Comparison of ENCODE assay signal across 7 mouse cellular contexts in genomic region chr6:72366844-72367443, GRCm38 (mm10). TPM values are rescaled to one million over a fixed set of nuclear protein-coding genes. Genes with fewer than 3 reads are reported as not detected.
DNase-seq lines count a peak whose midpoint lies in the region; ATAC-seq lines count a peak whose summit lies in the region.

TSS of gene Rnf181 (minus strand) at chr6:72366956.

- no peak for ATAC-seq in forebrain, embryonic 12.5 days (ENCODE audit: low FRiP score)
- ATAC-seq in liver, embryonic 12.5 days: no peak

- WGBS in forebrain, embryonic 12.5 days: 78% methylated on average over 4 of the region's 4 CpGs
- WGBS in hindbrain, embryonic 10.5 days: 78% methylated on average over 4 of the region's 4 CpGs
- 66% methylated on average over 4 of the region's 4 CpGs for WGBS in liver, embryonic 12.5 days (ENCODE audit: insufficient replicate concordance)

- no peaks in the 10 kb centered on the region for H3K9me3 ChIP-seq in forebrain, embryonic 12.5 days
- H3K9me3 ChIP-seq in hindbrain, embryonic 10.5 days: no peaks in the 10 kb centered on the region
- H3K9me3 ChIP-seq in liver, embryonic 12.5 days (replicated peaks): no peaks in the 10 kb centered on the region

- no peak within 1 kb of the TSS for H3K4me3 ChIP-seq in forebrain, embryonic 12.5 days (replicated peaks)
- no peak within 1 kb of the TSS for H3K4me3 ChIP-seq in hindbrain, embryonic 10.5 days
- no peak within 1 kb of the TSS for H3K4me3 ChIP-seq in liver, embryonic 12.5 days

- no peak within 1 kb of the TSS for H3K4me2 ChIP-seq in forebrain, embryonic 12.5 days
- no peak within 1 kb of the TSS for H3K4me2 ChIP-seq in liver, embryonic 12.5 days

- peaks cover 6% of the 10 kb centered on the region; the same call in 1 of the 2 replicates for H3K27me3 ChIP-seq in forebrain, embryonic 12.5 days
- H3K27me3 ChIP-seq in hindbrain, embryonic 10.5 days (ENCODE audit: insufficient read depth, poor library complexity, severe bottlenecking): no peaks in the 10 kb centered on the region
- no peaks in the 10 kb centered on the region for H3K27me3 ChIP-seq in liver, embryonic 12.5 days (replicated peaks)

- H3K4me1 ChIP-seq in forebrain, embryonic 12.5 days: 0 out of 2 replicates have a peak, but pooled peaks cover 4% of the 10 kb centered on the region
- peaks cover 17% of the 10 kb centered on the region for H3K4me1 ChIP-seq in hindbrain, embryonic 10.5 days (replicated peaks)
- H3K4me1 ChIP-seq in liver, embryonic 12.5 days: peaks cover 41% of the 10 kb centered on the region

- DNase-seq in urinary bladder, adult 2 months (ENCODE audit: low spot score): no peak
- DNase-seq in urinary bladder, postnatal 25 days (ENCODE audit: low spot score): no peak
- no peak for DNase-seq in hindbrain, embryonic 10.5 days (ENCODE audit: low spot score)
- DNase-seq in spleen, postnatal 4 days (ENCODE audit: low spot score in 2 of 2): no peak
- no peak for DNase-seq in right cerebral cortex, adult 18-20 months

- no peak within 1 kb of the TSS for H3K9ac ChIP-seq in forebrain, embryonic 12.5 days
- H3K9ac ChIP-seq in liver, embryonic 12.5 days: no peak within 1 kb of the TSS

- H3K36me3 ChIP-seq in forebrain, embryonic 12.5 days (replicated peaks): no peaks in the 10 kb centered on the region
- H3K36me3 ChIP-seq in hindbrain, embryonic 10.5 days: no peaks in the 10 kb centered on the region
- H3K36me3 ChIP-seq in liver, embryonic 12.5 days: peaks cover 20% of the 10 kb centered on the region

- no peak within 1 kb of the TSS for H3K27ac ChIP-seq in forebrain, embryonic 12.5 days
- H3K27ac ChIP-seq in hindbrain, embryonic 10.5 days: no peak within 1 kb of the TSS
- no peak within 1 kb of the TSS for H3K27ac ChIP-seq in liver, embryonic 12.5 days

RNA-seq across cellular contexts. Expression of gene Rnf181, which starts in this region (rescaled TPM):
- polyA plus RNA-seq in urinary bladder, adult 2 months (2012; rRNA removed): 88.8 and 100 TPM in 2 replicates
- 97.4 and 97.5 TPM in 2 replicates for polyA plus RNA-seq in forebrain, embryonic 12.5 days (2016; fragmentation: Nextera tagmentation; extraction: Ambion mirVana)
- 110 and 114 TPM in 2 replicates for polyA plus RNA-seq in hindbrain, embryonic 10.5 days (2016; fragmentation: Nextera tagmentation; extraction: Ambion mirVana)
- 80.0 and 83.0 TPM in 2 replicates for polyA plus RNA-seq in liver, embryonic 12.5 days (2016; fragmentation: Nextera tagmentation; extraction: Ambion mirVana)
